Mouse (Mus musculus): ENCODE results near the gene Amy2a4.
"Not testable (repeated sequence)": the region's sequence is repeated elsewhere in the genome, so short reads cannot be mapped to it uniquely, and the experiment has no call there.

DNA sequence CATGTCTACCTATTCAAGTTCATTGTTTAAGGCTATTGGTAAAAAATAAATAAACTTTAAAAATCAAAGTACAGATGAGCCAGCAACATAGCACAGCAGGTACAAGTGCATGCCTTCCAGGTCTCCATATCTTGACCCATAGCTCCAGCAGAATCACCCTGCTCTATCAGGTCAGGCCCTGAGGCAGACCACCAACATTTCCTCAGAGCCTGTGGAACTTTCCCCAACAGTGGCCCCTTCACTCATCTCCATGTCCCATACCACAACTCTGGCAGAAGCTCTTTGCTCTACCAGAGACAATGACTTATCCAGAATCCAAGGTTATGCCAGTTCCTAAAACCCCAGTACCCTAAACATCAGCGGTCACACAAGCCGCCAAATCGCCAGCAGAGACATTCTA is 21.7 kb upstream of the Amy2a4 start:
- not testable (repeated sequence) for TF ChIP-seq CTCF (IDR thresholded peaks at IDR 0.05; ENCODE audit: borderline replicate concordance, extremely low read depth, insufficient read depth, insufficient read length); POLR2A (IDR thresholded peaks at IDR 0.05; ENCODE audit: borderline replicate concordance, extremely low read depth, insufficient read depth, insufficient read length, poor library complexity, severe bottlenecking)

Data from brain, embryonic 14.5 days (tissue).